Mouse (Mus musculus) cortical plate, adult 2 months (tissue): ENCODE data around the gene Olfr62.

Experiments
- CTCF ChIP-seq: fragments of 200-500 bp; IDR thresholded peaks from 2 replicates; pipeline ENCODE4 v1.5.1; 2011; ENCODE audit warnings: mild to moderate bottlenecking, control low read depth, low read length; ENCODE audit not compliant: insufficient read depth; ENCODE audit errors: extremely low read depth
- POLR2A ChIP-seq: fragments of 200-500 bp; IDR thresholded peaks from 2 replicates; pipeline ENCODE4 v1.6.1; 2011; ENCODE audit warnings: mild to moderate bottlenecking, low read length, control low read depth; ENCODE audit not compliant: insufficient read depth; ENCODE audit errors: extremely low read depth

DNA sequence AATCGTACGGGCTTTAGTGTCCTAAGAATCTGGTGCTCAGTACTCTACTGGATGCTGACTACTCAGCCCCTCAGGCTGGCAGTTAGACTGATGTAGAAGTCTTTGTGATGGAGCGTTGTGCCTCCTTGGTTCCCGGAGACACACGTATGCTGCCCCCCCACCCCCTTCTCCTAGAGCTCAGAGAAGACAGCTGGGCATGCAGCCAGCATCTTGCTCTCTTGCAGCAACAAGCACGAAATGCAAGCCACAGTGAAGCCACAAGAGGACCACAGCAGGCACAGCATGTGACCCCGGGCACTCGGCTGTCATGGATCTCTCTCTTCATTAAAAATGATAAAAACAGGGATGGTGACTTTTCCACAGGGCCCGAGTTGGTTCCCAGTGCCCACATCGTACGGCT, 43.3 kb upstream of the Olfr62 start:
- TF ChIP-seq POLR2A = no peak
- TF ChIP-seq CTCF = no peak
